Mouse (Mus musculus) stomach, postnatal 0 days (tissue): ENCODE measurements at regions not wholly inside any gene's neighbourhood (a gene's known extent, or its start where the extent isn't known, plus 50 kb on each side); places are given as distances from the start of the nearest gene placed in this dataset.

Source experiments
- CTCF ChIP-seq: IDR thresholded peaks from 2 replicates; pipeline ENCODE4 v1.5.1; 2016; ENCODE audit warnings: antibody characterized with exemption, low read depth, mild to moderate bottlenecking, moderate library complexity
- EP300 ChIP-seq: optimal IDR thresholded peaks from 2 replicates; pipeline ENCODE3; 2016; ENCODE audit warnings: antibody characterized with exemption

DNA sequence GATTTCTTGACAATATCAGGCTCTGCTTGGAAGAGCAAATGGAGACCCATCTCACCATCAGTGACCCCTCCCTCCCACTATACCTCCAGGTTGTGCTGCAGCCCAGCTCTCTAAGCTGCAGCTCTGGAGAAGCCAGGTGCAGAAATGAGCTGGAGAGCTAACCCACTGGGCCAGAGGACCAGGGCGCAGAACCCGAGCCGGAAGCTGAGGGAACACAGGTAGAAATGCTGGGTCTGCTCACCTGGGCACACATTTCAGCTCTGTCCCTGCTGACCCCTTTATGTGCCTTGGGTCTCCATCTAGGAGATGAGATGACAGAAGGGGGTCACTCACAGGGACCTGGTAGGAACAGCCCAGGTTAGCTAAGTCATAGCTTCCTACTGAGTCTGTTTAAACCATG lies 92.0 kb downstream of the Cops8 start:
- TF ChIP-seq CTCF = no peak
- no peak for TF ChIP-seq EP300
